Mouse (Mus musculus) neural tube, embryonic 15.5 days (tissue): ENCODE results near the gene Gm17584. TPM values are rescaled to one million over a fixed set of nuclear protein-coding genes. Genes with fewer than 3 reads are reported as not detected.
"Not testable (repeated sequence)": the region's sequence is repeated elsewhere in the genome, so short reads cannot be mapped to it uniquely, and the experiment has no call there.

Source experiments
- ATAC-seq: fragments of 200-750 bp; cut with Nextera tagmentation; 2 replicates; pipeline ENCODE4 v1.8.0; 2017; ENCODE audit warnings: mild to moderate bottlenecking, moderate TSS enrichment, moderate library complexity; ENCODE audit not compliant: low FRiP score
- H3K27ac ChIP-seq: fragments of 300-500 bp; sonication (generic); replicated peaks from 2 replicates; pipeline ENCODE4 v1.5.1; 2015; ENCODE audit warnings: mild to moderate bottlenecking, inconsistent platforms
- H3K27me3 ChIP-seq: fragments of 300-500 bp; sonication (generic); replicated peaks from 2 replicates; pipeline ENCODE4 v1.6.1; 2015; ENCODE audit warnings: inconsistent platforms
- H3K36me3 ChIP-seq: fragments of 300-500 bp; sonication (generic); 2 replicates; pipeline ENCODE4 v1.6.1; 2015; ENCODE audit warnings: inconsistent platforms
- H3K4me1 ChIP-seq: fragments of 300-500 bp; sonication (generic); 2 replicates; pipeline ENCODE4 v1.6.1; 2015; ENCODE audit warnings: inconsistent platforms
- H3K4me2 ChIP-seq: fragments of 300-500 bp; sonication (generic); 2 replicates; pipeline ENCODE4 v1.6.1; 2015; ENCODE audit warnings: inconsistent platforms, mild to moderate bottlenecking, moderate library complexity
- H3K4me3 ChIP-seq: fragments of 300-500 bp; sonication (generic); replicated peaks from 2 replicates; pipeline ENCODE4 v1.5.1; 2015; ENCODE audit warnings: mild to moderate bottlenecking, inconsistent platforms
- H3K9ac ChIP-seq: fragments of 300-500 bp; sonication (generic); replicated peaks from 2 replicates; pipeline ENCODE4 v1.6.1; 2015; ENCODE audit warnings: mild to moderate bottlenecking, inconsistent platforms
- H3K9me3 ChIP-seq: fragments of 300-500 bp; sonication (generic); replicated peaks from 2 replicates; pipeline ENCODE4 v1.6.1; 2016; ENCODE audit warnings: inconsistent platforms
- WGBS: fragments of 180-500 bp; shearing (Covaris S2); methylation state at CpG from one replicate; pipeline ENCODE4 v1.1.7; 2015; ENCODE audit warnings: mixed read lengths; 5-methylcytosine and 5-hydroxymethylcytosine counted together
- polyA plus RNA-seq: library from polyadenylated mRNA; unstranded; fragments of >200 nt; fragmentation: Nextera tagmentation; extraction: Ambion mirVana; gene quantifications from 2 replicates; pipeline ENCODE4 v1.2.1, GENCODE M21; 2015

The Gm17584 gene
- polyA plus RNA-seq = not detected in 2 replicates

DNA sequence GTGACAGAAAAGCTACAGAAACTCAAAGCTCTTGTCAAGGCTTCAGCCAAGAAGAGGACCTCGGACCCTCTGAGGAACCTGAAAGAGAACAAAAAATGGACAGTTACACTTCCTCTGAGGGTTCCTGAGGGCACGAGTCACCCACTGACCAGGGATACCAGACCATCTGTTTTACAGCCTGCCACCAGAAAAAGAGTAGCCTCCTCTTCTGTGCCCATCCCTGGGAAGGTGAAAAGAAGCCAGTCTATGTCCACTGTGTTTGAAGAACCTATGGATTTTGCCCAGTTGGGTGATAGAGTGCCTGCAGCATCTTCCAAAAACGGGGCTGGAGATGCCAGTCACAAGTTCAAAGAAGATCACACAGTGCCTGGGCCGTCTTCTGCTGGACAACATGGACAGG, at the start of gene Gm17584:
TSS of gene Gm17584 (plus strand) at position 301 of the 400 bp plus-strand sequence.
- H3K36me3 ChIP-seq, H3K4me3 ChIP-seq, H3K9ac ChIP-seq, H3K4me2 ChIP-seq, H3K27ac ChIP-seq, H3K9me3 ChIP-seq, H3K27me3 ChIP-seq, ATAC-seq, H3K4me1 ChIP-seq: not testable (repeated sequence)
- no CpG with 5 or more reads among the region's 4 CpGs for WGBS

Other genes starting within 250 kb of the Gm17584 start
- gene Gm17469, start 129.3 kb downstream of the Gm17584 start, polyA plus RNA-seq = not detected in 2 replicates